Mouse (Mus musculus): ENCODE measurements around the gene Zfpl1. TPM values are rescaled to one million over a fixed set of nuclear protein-coding genes. Genes with fewer than 3 reads are reported as not detected.

Gene Zfpl1
- polyA plus RNA-seq, 1 experiment from 2014 or later: 75.1 TPM

DNA sequence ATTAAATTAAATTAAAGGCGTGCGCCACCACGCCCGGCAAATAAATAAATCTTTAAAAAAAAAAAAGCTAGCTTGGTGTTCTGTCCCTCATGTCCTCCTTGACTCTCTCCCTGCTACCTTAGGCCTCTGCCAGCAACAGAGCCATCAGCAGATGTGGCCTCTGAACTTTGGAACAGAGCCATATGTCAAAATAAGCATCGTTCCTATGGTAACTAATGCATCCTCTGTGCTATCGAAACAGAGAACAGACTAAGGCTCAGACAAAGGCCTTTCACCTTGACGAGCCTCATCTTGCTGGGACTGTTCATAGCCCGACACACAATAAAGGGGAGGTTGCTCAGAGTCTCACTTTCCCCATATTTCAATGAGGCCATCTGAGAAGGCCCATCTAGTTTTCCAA lies 38.6 kb upstream of the Zfpl1 start:
- H3K27me3 ChIP-seq (ENCODE audit: control insufficient read depth, insufficient read depth, low read length): no peaks in the 10 kb centered on the region
- H3K36me3 ChIP-seq (replicated peaks; ENCODE audit: control insufficient read depth, insufficient read depth): peaks cover 20% of the 10 kb centered on the region
- 0 out of 2 replicates have a peak overlapping the region, but pooled peaks have one; percentile 16 for H3K27ac ChIP-seq
- H3K4me2 ChIP-seq (replicated peaks): no peak overlapping the region
- no peaks in the 10 kb centered on the region for H3K9me3 ChIP-seq (ENCODE audit: control insufficient read depth, low read length)
- 57% methylated on average over 8 of the region's 8 CpGs for WGBS
- H3K4me3 ChIP-seq (replicated peaks; ENCODE audit: low read length): no peak overlapping the region
- ATAC-seq (ENCODE audit: low FRiP score): no peak
- peaks cover 15% of the 10 kb centered on the region; the same call in 1 of the 2 replicates for H3K4me1 ChIP-seq (replicated peaks; ENCODE audit: control insufficient read depth, insufficient read depth, low read length)
- peak; percentile 48 for DNase-seq (ENCODE audit: low spot score)
- H3K9ac ChIP-seq: peak overlapping the region; percentile 8; the same call in 1 of the 2 replicates

DNA sequence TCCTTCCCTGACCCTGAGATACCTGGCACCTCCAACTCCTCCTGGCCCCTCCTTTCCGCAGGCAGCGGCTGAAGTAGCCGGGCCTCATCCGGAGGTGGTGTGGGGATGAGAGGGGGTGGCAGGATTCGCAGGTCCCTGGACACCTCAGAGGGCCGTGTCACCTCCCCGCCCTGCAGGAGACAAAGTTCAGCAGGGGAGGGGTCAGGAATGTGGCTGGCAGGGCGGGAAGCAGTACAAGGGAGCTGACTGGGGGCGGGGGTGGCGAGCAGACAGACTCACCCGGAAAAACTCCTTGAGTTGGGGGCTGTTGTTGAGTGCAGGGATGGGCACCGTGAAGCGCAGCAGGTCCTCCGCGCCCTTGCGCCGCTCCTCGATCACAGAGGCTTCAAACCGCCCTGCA lies 37.0 kb upstream of the Zfpl1 start:
- DNase-seq (ENCODE audit: low spot score): no peak
- no peaks in the 10 kb centered on the region for H3K9me3 ChIP-seq (ENCODE audit: control insufficient read depth, low read length)
- 41% methylated on average over 19 of the region's 19 CpGs for WGBS

DNA sequence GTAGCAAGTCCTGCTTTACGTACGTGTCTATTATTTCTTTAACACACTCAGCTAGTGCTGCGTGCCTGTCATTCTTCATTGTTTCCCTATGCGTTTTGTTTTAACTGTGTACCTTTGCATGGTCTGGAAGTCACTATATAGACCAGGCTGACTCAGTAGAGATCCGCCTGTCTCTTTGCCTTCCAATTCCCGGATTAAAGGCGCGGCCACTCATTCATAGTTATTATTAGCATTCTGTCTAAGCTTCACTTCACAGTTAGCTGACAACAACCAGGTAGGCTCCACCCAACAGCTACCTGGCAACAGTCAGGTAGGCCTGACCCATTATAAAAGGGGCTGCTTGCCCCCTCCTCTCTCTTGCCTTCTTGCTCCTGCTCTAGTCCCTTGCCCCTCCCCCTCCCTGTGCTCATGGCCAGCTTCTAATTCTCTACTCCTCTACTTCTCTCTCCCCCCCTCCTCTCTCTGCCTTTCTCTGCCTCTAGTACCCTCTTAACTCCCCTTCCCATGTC lies 34.0 kb upstream of the Zfpl1 start:
- Histone ChIP-seq H3K27ac (peak overlapping the region; percentile 92), H3K27me3 (ENCODE audit: control insufficient read depth, insufficient read depth, low read length) (no peaks in the 10 kb centered on the region), H3K4me1 (replicated peaks; ENCODE audit: control insufficient read depth, insufficient read depth, low read length) (peaks cover 23% of the 10 kb centered on the region; the same call in 1 of the 2 replicates), H3K9me3 (ENCODE audit: control insufficient read depth, low read length) (no peaks in the 10 kb centered on the region), H3K9ac (peak overlapping the region; percentile 87), H3K36me3 (replicated peaks; ENCODE audit: control insufficient read depth, insufficient read depth) (peaks cover 46% of the 10 kb centered on the region), H3K4me2 (replicated peaks) (peak overlapping the region; percentile 94), H3K4me3 (replicated peaks; ENCODE audit: low read length) (peak overlapping the region; percentile 90)
- ATAC-seq (ENCODE audit: low FRiP score) (peak; percentile 59), DNase-seq (ENCODE audit: low spot score) (no peak)
- WGBS: 0% methylated on average over 8 of the region's 8 CpGs

More for the DNA sequence above, 37.0 kb upstream of the Zfpl1 start:
- H3K36me3 ChIP-seq (replicated peaks; ENCODE audit: control insufficient read depth, insufficient read depth): peaks cover 20% of the 10 kb centered on the region
- no peak overlapping the region for H3K27ac ChIP-seq
- H3K4me2 ChIP-seq (replicated peaks): no peak overlapping the region
- ATAC-seq (ENCODE audit: low FRiP score): no peak
- no peaks in the 10 kb centered on the region for H3K27me3 ChIP-seq (ENCODE audit: control insufficient read depth, insufficient read depth, low read length)
- H3K9ac ChIP-seq: 0 out of 2 replicates have a peak overlapping the region, but pooled peaks have one; percentile 11
- H3K4me1 ChIP-seq (replicated peaks; ENCODE audit: control insufficient read depth, insufficient read depth, low read length): peaks cover 19% of the 10 kb centered on the region; the same call in 1 of the 2 replicates
- no peak overlapping the region for H3K4me3 ChIP-seq (replicated peaks; ENCODE audit: low read length)

DNA sequence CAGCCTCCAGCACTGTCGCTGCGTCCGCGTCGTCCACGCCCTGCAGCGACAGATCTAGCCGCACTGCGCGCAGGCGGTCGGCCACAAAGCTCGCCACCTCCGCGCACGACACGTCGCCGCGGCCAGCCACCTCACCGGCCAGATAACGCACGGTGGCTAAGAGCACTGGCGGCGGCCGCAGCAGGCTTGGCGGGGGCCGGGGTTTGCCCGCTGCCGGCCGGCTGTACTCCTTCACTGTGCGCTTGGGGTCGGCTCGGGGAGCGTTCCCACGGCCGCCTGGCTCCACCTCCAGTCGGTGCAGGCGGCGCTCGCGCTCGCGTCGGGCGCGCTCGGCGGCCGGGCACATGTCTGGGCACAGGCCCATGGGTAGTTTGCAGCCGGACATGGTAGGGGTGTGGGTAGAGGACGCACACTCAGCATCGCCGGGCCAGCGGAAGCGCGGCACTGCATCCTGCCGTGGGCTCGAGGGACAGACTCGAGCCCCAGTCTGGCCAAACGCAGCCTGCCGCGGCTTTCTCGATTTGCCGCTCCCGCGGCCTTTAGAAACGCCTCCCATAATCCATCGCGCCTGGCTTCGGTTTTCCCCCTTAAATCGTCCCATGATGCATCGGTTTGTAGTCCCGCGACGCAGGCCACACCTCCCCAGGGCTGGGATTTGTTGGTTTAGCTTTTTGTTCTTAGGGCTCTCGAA lies 33.4 kb upstream of the Zfpl1 start, which contains the start of gene Sac3d1:
TSS of gene Sac3d1 (minus strand) at position 665 of the 691 bp plus-strand sequence.
- peak within 1 kb of the TSS; percentile 87 for H3K9ac ChIP-seq
- ATAC-seq (ENCODE audit: low FRiP score) (peak; percentile 82), DNase-seq (ENCODE audit: low spot score) (peak; percentile 96)
- H3K4me1 ChIP-seq (replicated peaks; ENCODE audit: control insufficient read depth, insufficient read depth, low read length): peaks cover 23% of the 10 kb centered on the region; the same call in 1 of the 2 replicates
- no peaks in the 10 kb centered on the region for H3K27me3 ChIP-seq (ENCODE audit: control insufficient read depth, insufficient read depth, low read length)
- peaks cover 48% of the 10 kb centered on the region for H3K36me3 ChIP-seq (replicated peaks; ENCODE audit: control insufficient read depth, insufficient read depth)
- H3K4me3 ChIP-seq (replicated peaks; ENCODE audit: low read length): peak within 1 kb of the TSS; percentile 90
- WGBS: under 1% methylated on average over 73 of the region's 77 CpGs
- no peaks in the 10 kb centered on the region for H3K9me3 ChIP-seq (ENCODE audit: control insufficient read depth, low read length)
- peak within 1 kb of the TSS; percentile 94 for H3K4me2 ChIP-seq (replicated peaks)
- H3K27ac ChIP-seq: peak within 1 kb of the TSS; percentile 92

DNA sequence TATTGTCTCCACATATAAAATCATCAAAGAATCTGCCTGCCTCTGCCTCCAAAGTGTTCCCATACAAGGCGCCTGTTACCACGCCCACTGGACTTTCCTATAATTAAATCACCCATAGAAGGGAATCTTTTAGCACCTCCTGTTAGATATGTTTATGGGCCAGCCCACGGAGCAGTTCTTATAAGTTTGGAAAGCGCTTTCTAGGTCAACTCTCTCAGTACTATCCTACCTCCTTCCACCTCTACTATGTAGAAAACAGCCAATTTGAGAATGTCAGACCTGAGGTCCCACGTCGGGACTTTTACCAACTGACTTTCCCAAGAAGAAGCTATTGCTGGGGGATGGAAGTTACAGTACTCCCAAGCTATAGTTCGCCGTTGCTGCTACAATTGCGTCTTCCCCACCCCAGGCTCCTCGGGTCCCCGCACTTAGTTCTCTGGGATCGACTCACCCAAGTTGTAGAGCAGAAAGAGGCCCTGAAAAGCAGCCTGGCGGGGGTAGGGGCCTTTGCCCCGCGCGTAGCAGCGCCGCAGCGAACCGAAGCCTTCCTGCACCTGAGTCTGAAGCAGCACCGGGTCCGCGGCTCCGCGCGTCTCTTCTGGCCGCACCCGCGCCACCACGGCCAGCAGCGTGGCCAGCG lies 32.7 kb upstream of the Zfpl1 start:
- ATAC-seq (ENCODE audit: low FRiP score) (no peak), DNase-seq (ENCODE audit: low spot score) (no peak)

DNA sequence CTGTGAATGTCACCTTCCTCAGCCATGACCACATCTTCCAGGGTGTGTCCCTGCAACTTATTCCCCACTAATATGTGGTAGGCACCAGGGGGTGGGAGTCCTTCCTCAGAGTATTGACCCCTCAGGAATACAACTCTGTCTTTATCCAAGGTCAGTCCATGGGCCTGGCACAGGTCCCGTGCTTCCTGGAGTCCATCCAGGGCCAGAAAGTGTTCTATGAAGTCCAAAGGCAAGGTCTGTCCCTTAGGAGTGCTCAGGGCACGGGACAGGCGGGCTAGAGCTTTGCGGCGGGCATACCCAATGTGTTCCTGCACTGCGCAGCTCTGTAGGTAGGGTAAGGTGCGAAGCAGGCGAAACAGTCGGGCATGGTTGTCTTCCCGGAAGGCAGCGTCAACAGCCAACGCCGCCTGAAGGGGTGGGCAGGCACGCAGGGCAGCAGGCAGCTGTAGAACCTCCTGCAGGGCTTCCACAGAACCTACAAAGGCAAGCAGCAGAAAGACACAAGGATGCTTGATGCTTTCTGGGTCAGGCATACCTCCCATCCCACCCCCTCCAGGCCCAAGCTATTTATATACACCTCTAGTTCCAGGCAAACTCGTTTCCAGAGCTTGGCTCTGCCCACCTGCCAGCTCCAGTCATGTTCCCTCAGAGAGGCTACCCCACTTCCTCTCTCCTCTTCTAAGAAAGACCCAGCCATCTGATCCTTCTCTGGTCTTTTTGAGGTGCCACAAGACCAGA lies 31.5 kb upstream of the Zfpl1 start:
- H3K9ac ChIP-seq: peak overlapping the region; percentile 87; the same call in 1 of the 2 replicates
- 94% methylated on average over 15 of the region's 15 CpGs for WGBS
- no peaks in the 10 kb centered on the region for H3K9me3 ChIP-seq (ENCODE audit: control insufficient read depth, low read length)
- H3K27ac ChIP-seq: no peak overlapping the region
- ATAC-seq (ENCODE audit: low FRiP score): no peak
- no peak for DNase-seq (ENCODE audit: low spot score)
- H3K4me2 ChIP-seq (replicated peaks): peak overlapping the region; percentile 94
- H3K4me3 ChIP-seq (replicated peaks; ENCODE audit: low read length): no peak overlapping the region
- peaks cover 23% of the 10 kb centered on the region; the same call in 1 of the 2 replicates for H3K4me1 ChIP-seq (replicated peaks; ENCODE audit: control insufficient read depth, insufficient read depth, low read length)
- peaks cover 43% of the 10 kb centered on the region for H3K36me3 ChIP-seq (replicated peaks; ENCODE audit: control insufficient read depth, insufficient read depth)
- no peaks in the 10 kb centered on the region for H3K27me3 ChIP-seq (ENCODE audit: control insufficient read depth, insufficient read depth, low read length)

More for the DNA sequence above, 32.7 kb upstream of the Zfpl1 start:
- Histone ChIP-seq H3K27ac (peak overlapping the region; percentile 92), H3K27me3 (ENCODE audit: control insufficient read depth, insufficient read depth, low read length) (no peaks in the 10 kb centered on the region), H3K4me2 (replicated peaks) (peak overlapping the region; percentile 94), H3K9me3 (ENCODE audit: control insufficient read depth, low read length) (no peaks in the 10 kb centered on the region), H3K4me3 (replicated peaks; ENCODE audit: low read length) (peak overlapping the region; percentile 90), H3K36me3 (replicated peaks; ENCODE audit: control insufficient read depth, insufficient read depth) (peaks cover 51% of the 10 kb centered on the region), H3K9ac (peak overlapping the region; percentile 87), H3K4me1 (replicated peaks; ENCODE audit: control insufficient read depth, insufficient read depth, low read length) (peaks cover 23% of the 10 kb centered on the region; the same call in 1 of the 2 replicates)
- WGBS: 6% methylated on average over 30 of the region's 32 CpGs

DNA sequence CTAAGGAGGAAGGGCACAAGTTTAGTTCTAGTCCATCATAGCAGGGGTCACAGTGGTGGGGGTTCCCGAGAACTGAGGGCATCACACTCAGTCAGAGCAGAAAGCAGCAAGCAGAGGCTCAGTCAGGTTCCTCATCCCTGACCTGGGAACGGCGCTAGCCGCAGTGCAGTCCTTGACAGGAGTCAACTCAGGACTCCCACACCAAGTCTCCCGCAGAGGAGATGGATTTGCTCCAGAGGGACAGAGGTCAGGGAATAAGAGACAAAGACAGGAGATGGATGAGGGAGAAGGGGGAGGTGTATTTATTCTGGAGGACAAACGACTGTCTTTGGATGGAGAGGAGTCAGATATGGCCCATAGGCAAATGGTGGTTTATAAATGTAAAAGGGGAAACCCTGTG lies 28.4 kb upstream of the Zfpl1 start:
- DNase-seq (ENCODE audit: low spot score) (no peak), ATAC-seq (ENCODE audit: low FRiP score) (no peak)
- peaks cover 35% of the 10 kb centered on the region for H3K36me3 ChIP-seq (replicated peaks; ENCODE audit: control insufficient read depth, insufficient read depth)
- H3K4me3 ChIP-seq (replicated peaks; ENCODE audit: low read length): no peak overlapping the region
- no peak overlapping the region for H3K9ac ChIP-seq
- H3K9me3 ChIP-seq (ENCODE audit: control insufficient read depth, low read length): no peaks in the 10 kb centered on the region
- WGBS: 58% methylated on average over 6 of the region's 6 CpGs
- peaks cover 12% of the 10 kb centered on the region; the same call in 1 of the 2 replicates for H3K4me1 ChIP-seq (replicated peaks; ENCODE audit: control insufficient read depth, insufficient read depth, low read length)
- H3K4me2 ChIP-seq (replicated peaks): no peak overlapping the region
- no peak overlapping the region for H3K27ac ChIP-seq
- no peaks in the 10 kb centered on the region for H3K27me3 ChIP-seq (ENCODE audit: control insufficient read depth, insufficient read depth, low read length)

DNA sequence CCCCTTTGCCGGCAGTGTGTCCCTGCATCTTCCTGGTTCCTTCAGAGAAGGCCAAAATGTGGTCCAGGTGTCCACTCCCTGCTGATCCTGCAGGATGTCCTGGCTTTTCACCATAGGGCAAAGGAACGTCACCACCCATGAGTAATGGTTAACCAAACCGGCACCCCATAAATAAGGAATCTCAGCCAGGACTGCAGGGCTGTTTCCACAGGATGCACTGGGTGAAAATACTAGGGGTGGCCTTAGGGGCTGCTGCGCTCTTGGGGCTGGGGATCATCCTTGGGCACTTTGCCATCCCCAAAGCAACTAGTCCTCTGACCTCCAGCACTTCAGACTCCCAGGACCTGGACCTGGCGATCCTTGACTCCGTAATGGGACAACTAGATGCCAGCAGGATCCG lies 20.8 kb upstream of the Zfpl1 start, which contains the start of gene Naaladl1:
TSS of gene Naaladl1 (plus strand) at position 197 of the 400 bp plus-strand sequence.
- Histone ChIP-seq H3K36me3 (replicated peaks; ENCODE audit: control insufficient read depth, insufficient read depth) (no peaks in the 10 kb centered on the region), H3K4me1 (replicated peaks; ENCODE audit: control insufficient read depth, insufficient read depth, low read length) (no peaks in the 10 kb centered on the region), H3K9me3 (ENCODE audit: control insufficient read depth, low read length) (no peaks in the 10 kb centered on the region), H3K4me3 (replicated peaks; ENCODE audit: low read length) (no peak within 1 kb of the TSS), H3K9ac (no peak within 1 kb of the TSS; the same call in 1 of the 2 replicates), H3K27me3 (ENCODE audit: control insufficient read depth, insufficient read depth, low read length) (no peaks in the 10 kb centered on the region), H3K4me2 (replicated peaks) (no peak within 1 kb of the TSS), H3K27ac (no peak within 1 kb of the TSS)
- no peak for ATAC-seq (ENCODE audit: low FRiP score)
- no peak for DNase-seq (ENCODE audit: low spot score)
- 83% methylated on average over 7 of the region's 7 CpGs for WGBS

All from hindbrain, embryonic 14.5 days (tissue).